Mouse (Mus musculus): ENCODE results near the gene Vmn1r197.
"Not testable (repeated sequence)": the region's sequence is repeated elsewhere in the genome, so short reads cannot be mapped to it uniquely, and the experiment has no call there.

The Vmn1r197 gene

GRCm38 (mm10) chr13:22350064-22350463 lies 25.7 kb downstream of the Vmn1r197 start, which contains the start of gene Vmn1r198:
Gene Vmn1r198, plus strand, starts transcription at chr13:22350364.
- Histone ChIP-seq H3K4me1 (replicated peaks; ENCODE audit: low read depth, low read length) (no peaks in the 10 kb centered on the region), H3K4me3 (replicated peaks; ENCODE audit: low read length) (no peak within 1 kb of the TSS), H3K36me3 (ENCODE audit: insufficient read depth, low read length) (no peaks in the 10 kb centered on the region), H3K27me3 (ENCODE audit: insufficient read depth, low read length) (no peaks in the 10 kb centered on the region), H3K9me3 (ENCODE audit: low read length) (peaks cover 9% of the 10 kb centered on the region; the same call in 1 of the 2 replicates)
- TF ChIP-seq CTCF (conservative IDR thresholded peaks at IDR 0.05; ENCODE audit: low read length) (no peak), NANOG (IDR thresholded peaks at IDR 0.05; ENCODE audit: borderline replicate concordance, low read length) (no peak), POU5F1 (IDR thresholded peaks at IDR 0.05; ENCODE audit: borderline replicate concordance, low read length) (no peak)

GRCm38 (mm10) chr13:22350813-22351212 lies 26.4 kb downstream of the Vmn1r197 start:
- H3K9me3 ChIP-seq (ENCODE audit: low read length), result peaks cover 9% of the 10 kb centered on the region; the same call in 1 of the 2 replicates
- TF ChIP-seq NANOG (IDR thresholded peaks at IDR 0.05; ENCODE audit: borderline replicate concordance, low read length) (no peak), CTCF (conservative IDR thresholded peaks at IDR 0.05; ENCODE audit: low read length) (no peak), POU5F1 (IDR thresholded peaks at IDR 0.05; ENCODE audit: borderline replicate concordance, low read length) (no peak)
- H3K27me3 ChIP-seq (ENCODE audit: insufficient read depth, low read length), result no peaks in the 10 kb centered on the region
- H3K4me3 ChIP-seq (replicated peaks; ENCODE audit: low read length), result no peak overlapping the region
- no peaks in the 10 kb centered on the region for H3K36me3 ChIP-seq (ENCODE audit: insufficient read depth, low read length)
- H3K4me1 ChIP-seq (replicated peaks; ENCODE audit: low read depth, low read length), result no peaks in the 10 kb centered on the region

- Histone ChIP-seq H3K36me3 (ENCODE audit: insufficient read depth, low read length) (no peaks in the 10 kb centered on the region), H3K4me3 (replicated peaks; ENCODE audit: low read length) (no peak within 1 kb of the TSS), H3K4me1 (replicated peaks; ENCODE audit: low read depth, low read length) (no peaks in the 10 kb centered on the region), H3K27me3 (ENCODE audit: insufficient read depth, low read length) (no peaks in the 10 kb centered on the region), H3K9me3 (ENCODE audit: low read length) (0 out of 2 replicates have a peak, but pooled peaks cover 3% of the 10 kb centered on the region)
- TF ChIP-seq POU5F1 (IDR thresholded peaks at IDR 0.05; ENCODE audit: borderline replicate concordance, low read length), result no peak
- no peak for TF ChIP-seq NANOG (IDR thresholded peaks at IDR 0.05; ENCODE audit: borderline replicate concordance, low read length)
- no peak for TF ChIP-seq CTCF (conservative IDR thresholded peaks at IDR 0.05; ENCODE audit: low read length)
These were observed 55.1 kb downstream of the Vmn1r197 start, which contains the start of gene Vmn1r199 for GRCm38 (mm10) chr13:22379518-22379917. Gene Vmn1r199, plus strand, starts transcription at chr13:22379818.

GRCm38 (mm10) chr13:22381128-22381527 lies 56.7 kb downstream of the Vmn1r197 start:
- not testable (repeated sequence) for H3K36me3 ChIP-seq (ENCODE audit: insufficient read depth, low read length)

More at GRCm38 (mm10) chr13:22381128-22381527, 56.7 kb downstream of the Vmn1r197 start:
- not testable (repeated sequence) for H3K9me3 ChIP-seq (ENCODE audit: low read length); H3K4me1 ChIP-seq (replicated peaks; ENCODE audit: low read depth, low read length); H3K27me3 ChIP-seq (ENCODE audit: insufficient read depth, low read length); H3K4me3 ChIP-seq (replicated peaks; ENCODE audit: low read length)
